Mouse (Mus musculus): ENCODE measurements around the gene B230217C12Rik. TPM values are rescaled to one million over a fixed set of nuclear protein-coding genes. Genes with fewer than 3 reads are reported as not detected.
A peak's percentile ranks its signal among the peaks of the same experiment; 100 is the strongest.

Gene B230217C12Rik
- total RNA-seq (2017) = 0.69 and 1.7 TPM in 2 replicates

DNA sequence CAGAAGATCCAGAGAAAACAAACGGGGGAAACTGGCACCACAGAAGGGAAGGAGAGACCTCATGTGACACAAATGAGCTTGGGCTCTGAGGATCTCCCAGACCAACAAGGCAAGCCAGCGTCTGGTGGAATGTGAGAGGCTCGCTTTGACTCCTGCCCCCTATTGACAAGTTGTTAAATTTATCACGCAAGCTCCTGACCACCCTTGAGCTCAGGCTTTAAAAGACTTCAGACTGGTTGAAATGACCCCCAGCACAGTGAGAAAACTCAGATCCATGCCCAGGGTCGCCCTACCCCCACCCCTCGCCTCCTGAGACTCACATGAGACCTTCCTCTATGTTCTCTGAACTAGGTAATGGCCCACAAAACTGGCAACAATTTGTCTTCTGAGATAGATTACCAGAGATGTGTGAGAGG lies at the start of gene B230217C12Rik:
TSS of gene B230217C12Rik (plus strand) at position 242 of the 416 bp plus-strand sequence.
- ATAC-seq (replicated peaks; ENCODE audit: low read depth, poor library complexity, severe bottlenecking) = no peak; the same call in 1 of the 2 replicates

DNA sequence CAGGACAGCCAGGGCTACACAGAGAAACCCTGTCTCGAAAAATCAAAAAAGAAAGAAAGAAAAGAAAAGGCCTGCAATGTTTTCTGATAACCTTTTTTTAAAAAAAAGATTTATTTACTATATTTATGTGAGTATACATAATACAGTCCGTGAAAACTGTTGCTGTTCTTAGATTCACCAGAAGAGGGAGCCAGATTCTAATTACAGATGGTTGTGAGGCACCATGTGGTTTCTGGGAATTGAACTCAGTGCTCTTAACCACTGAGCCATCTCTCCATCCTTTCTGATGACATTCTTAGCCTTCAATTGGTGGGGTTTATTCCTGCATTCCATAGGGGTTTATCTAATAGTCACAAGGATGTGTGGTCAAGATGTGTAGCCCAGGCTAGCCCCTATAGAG lies 47.4 kb upstream of the B230217C12Rik start:
- peak; percentile 57; the same call in 1 of the 2 replicates for ATAC-seq (replicated peaks; ENCODE audit: low read depth, poor library complexity, severe bottlenecking)

DNA sequence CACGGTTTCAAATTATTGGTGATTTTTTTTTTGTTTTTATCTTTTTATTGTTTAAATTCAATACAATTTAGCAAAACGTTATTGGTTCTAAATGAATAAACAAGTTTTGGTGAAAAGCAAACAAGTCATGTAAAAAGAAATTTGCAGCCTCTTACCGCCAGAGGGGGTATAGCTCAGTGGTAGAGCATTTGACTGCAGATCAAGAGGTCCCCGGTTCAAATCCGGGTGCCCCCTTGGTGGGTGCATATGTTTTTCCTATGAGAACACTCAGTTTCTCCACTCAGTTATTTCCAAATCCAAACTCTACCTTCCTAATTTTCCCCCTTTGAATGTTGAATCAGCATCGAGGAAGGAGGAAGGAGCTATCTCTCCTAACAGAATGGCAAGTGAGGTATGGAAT lies 43.7 kb upstream of the B230217C12Rik start:
- no peak for ATAC-seq (replicated peaks; ENCODE audit: low read depth, poor library complexity, severe bottlenecking)

DNA sequence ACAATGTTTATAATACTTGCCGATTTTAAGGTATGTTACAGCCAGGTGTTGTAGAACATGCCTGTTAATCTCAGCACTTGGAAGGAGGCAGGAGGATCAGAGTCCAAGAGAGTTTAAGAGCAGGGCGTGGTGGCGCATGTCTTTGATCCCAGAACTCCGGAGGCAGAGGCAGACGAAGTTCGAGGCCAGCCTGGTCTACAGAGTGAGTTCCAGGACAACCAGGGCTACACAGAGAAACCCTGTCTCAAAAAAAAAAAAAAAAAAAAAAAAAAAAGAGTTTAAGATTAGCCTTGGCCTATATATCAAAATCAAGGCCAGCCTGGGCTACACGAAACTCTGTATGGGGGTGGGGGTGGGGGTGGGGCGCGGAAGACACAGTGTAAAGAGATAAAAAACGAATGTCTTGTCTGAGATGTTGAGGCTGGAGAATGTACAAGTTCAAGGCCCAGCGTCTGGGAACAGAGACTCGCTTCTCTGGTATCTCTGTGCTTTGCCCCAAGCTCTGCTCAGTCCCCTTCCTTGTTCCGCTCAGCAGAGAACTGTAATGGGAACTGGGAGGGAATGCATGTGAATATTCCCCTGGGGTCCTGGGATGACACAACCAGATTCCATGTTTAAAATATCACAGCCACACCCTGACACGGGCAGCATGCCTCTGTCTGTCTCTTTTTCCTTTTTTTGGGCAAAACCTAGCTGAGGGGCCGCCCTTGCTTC lies 43.1 kb upstream of the B230217C12Rik start:
- ATAC-seq (replicated peaks; ENCODE audit: low read depth, poor library complexity, severe bottlenecking) = no peak

DNA sequence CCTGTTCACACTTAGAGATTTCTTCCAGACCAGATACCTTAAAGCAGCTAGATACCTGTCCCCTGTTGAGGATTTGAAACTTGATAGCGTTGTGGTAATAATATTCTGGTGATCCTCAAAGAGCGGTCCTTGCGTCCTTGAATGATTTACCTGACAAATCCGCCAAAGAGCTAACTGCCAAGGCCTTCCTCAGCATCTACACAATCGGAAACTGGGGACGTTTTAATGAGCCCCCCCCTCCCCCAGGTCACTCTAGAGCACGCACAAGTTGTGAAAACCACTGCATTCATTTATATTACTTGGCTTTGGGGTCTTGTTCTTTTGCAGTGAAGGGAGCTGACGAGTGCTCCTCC lies 42.5 kb upstream of the B230217C12Rik start:
- ATAC-seq (replicated peaks; ENCODE audit: low read depth, poor library complexity, severe bottlenecking) = no peak

DNA sequence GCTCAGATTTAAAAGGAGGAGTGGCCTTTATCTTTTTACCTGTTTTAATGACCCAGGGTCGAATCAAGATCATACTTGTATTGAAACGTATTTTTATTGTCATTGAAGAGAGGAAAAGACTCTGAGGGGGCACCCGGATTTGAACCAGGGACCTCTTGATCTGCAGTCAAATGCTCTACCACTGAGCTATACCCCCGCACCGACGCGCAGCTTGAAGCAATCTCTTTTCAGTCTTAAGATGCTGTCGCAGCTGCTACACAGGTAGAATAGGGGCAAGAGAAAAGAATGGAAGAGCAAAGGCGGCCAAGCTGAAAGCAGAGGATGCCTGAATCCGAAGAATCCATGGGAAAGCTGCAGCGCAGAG lies 41.8 kb upstream of the B230217C12Rik start, which contains the start of gene Lasp1:
TSS of gene Lasp1 (plus strand) at position 219 of the 364 bp plus-strand sequence.
- ATAC-seq (replicated peaks; ENCODE audit: low read depth, poor library complexity, severe bottlenecking) = 0 out of 2 replicates have a peak, but pooled peaks have one; percentile 9

DNA sequence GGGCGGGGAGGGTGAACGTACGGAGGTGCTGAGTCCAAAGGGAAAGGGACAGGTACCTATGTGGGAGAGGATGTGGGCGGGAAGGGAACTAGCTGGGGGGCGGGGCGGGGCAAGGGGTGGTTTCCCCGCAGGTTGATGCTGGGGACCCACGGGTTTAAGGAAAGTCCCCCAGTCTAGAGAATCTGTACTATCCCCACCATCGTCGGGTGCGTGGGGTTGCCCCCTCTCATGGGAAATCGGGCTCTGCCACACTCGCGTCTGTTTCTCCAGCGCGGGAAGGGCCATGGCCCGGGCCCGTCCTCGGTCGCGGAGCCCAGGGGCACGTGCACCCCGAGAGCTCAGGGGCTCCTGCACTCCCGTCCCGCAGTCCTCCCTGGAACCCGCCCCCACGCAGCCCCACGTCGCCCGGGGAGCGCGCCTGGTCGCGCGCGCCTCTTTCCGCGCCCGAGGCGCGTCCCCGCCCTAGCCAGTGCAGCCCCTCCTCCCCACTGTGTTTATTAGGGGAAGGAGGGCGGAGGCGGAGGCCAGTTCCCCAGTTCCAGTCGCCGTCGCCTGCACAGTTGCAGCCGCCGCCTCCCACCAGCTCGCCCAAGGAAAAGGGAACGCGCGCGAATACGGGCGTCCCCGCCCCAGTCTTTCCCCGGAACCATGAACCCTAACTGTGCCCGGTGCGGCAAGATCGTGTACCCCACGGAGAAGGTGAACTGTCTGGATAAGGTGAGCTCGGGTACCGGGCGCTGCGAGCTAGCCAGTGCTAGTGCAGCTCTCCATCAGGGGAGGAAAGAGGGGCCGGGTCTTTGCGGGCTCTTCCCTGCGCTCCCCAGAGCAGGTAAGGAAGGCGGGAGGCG lies 41.2 kb upstream of the B230217C12Rik start:
- peak; percentile 66 for ATAC-seq (replicated peaks; ENCODE audit: low read depth, poor library complexity, severe bottlenecking)

DNA sequence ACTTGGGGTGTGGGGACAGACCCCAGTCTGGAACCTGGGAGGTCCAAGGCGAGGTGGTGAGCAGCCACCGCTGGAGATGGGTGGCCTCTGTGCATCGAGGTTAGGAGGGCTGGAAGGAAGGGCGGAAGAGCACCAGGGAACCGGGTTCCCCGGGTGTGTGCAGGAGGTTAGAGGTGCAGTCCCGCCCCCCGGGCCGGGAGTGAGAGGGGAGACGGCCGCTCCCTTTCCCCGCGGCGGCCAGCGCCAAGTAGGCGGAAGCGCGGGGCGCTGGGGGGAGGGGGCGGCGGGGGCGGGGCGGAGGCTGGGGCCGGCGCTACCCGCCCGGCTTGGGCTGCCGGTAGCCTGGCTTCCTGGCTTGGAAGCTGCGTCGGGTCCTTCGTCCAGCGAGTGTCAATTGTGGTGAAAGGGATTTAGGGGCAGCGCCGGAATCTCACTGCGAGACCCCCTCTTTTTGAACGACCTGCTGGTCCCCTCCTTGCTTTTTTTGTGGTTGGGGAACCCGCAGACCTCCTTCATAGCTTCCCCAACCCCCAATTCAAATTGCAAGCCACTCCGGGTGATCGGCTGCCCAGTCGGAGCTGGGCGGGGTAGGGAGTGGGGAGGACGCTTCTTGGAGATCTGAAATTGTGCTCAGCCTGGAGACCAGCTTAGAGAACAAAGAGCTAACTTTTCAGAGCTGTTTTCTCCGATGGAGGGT lies 40.4 kb upstream of the B230217C12Rik start:
- peak; percentile 58 for ATAC-seq (replicated peaks; ENCODE audit: low read depth, poor library complexity, severe bottlenecking)

DNA sequence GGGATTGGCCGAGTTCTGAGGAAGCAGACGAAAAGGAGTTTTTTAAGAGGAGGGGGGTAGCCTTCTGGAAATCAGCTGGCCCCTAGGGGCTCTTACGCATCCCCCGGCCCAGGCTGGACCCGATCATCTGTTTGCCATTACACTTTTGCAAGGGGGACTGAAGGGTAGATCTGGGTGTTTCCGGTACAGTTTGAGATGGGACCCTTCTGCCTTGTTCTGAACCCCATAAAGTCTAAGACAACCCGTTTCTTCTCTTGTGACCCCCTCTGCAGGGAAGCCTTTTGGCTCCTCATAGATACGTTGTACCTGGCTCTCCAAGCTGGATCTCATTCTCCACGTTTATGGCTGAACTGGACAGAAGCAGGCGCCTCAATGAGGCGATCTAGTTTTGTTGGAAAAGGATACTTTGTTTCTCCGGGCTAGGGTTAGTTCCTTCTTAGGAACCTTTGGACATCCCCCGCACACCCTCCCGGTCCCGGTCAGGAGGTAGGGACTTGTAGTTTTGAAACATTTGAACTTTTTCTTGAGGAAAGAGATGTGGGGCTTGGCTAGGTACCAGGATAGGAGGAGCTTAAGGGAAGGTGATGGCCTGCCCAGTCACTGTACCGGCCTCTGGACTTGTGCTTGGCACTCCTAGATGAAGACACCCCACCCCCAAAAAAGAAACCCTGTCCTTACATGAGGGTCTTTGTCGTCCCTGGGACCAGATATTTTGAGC lies 39.7 kb upstream of the B230217C12Rik start:
- no peak for ATAC-seq (replicated peaks; ENCODE audit: low read depth, poor library complexity, severe bottlenecking)

DNA sequence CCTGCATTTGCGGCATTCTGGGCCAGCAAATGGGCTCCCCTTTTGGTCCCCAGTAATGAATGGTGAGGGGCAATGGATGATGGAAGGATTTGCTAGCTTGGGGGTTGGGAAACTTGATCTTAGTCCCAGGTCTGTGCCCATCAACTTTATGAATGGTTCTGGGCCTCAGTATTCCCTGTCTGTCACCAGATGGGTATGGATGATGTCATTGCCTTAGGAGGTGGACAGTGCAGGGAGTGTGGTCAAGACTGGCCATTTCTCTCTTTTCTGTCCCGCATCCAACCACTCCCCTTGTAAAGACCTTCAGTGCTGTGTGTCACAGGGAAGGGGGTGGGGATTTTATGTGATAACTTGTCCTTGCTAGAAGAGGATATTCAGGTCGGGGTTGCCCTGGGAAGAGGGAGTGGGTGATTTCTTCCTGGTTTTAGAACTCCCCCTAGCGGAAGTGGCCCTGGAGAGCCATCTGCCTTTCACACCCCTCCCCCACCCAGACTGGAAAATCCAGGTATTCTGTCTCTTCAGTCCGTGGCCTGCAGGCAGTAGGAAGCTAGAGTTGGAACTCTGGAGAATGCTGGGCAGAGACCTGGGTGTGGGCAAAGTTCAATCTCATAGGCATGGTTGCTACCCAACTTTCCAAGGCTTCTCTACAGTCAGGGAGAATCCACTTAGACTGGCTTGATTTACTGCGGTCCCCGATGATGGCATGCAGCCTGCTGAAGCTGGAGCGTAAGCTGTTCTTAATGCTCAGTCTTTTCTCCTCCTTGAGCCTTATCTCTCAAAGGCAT lies 39.0 kb upstream of the B230217C12Rik start:
- no peak for ATAC-seq (replicated peaks; ENCODE audit: low read depth, poor library complexity, severe bottlenecking)

DNA sequence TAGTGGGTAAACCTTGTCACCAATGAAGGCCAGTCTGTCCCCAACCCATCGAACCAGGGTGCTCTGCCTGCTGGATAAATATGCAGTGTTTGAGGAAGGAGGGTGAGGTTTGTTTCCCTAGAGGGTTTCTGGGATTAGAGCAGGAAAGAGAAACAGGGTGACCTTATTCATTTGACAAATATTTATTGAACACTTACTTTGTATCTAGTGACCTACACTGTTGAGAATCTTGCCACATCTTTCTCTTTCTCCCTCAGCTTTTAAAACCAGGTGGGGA lies 38.4 kb upstream of the B230217C12Rik start:
- ATAC-seq (replicated peaks; ENCODE audit: low read depth, poor library complexity, severe bottlenecking) = no peak

DNA sequence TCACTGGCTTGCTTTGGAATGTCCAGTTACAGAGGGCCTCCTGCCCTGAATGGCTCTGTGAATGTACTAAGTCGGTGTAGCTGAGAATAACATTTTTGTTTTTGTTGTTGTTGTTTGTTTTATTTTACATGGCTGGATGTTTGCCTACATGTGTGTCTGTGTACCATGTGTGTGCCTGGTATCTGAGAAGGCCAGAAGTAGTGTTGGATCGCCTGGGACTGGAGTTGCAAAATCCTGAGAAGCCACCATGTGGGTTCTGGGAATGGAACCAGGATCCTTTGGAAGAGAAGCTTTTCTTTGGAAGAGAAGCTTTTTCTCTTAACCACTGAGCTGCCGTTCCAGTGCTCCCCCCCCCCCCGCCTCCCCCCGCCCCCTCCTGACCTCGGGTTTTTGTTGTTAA lies 38.1 kb upstream of the B230217C12Rik start:
- no peak for ATAC-seq (replicated peaks; ENCODE audit: low read depth, poor library complexity, severe bottlenecking)

DNA sequence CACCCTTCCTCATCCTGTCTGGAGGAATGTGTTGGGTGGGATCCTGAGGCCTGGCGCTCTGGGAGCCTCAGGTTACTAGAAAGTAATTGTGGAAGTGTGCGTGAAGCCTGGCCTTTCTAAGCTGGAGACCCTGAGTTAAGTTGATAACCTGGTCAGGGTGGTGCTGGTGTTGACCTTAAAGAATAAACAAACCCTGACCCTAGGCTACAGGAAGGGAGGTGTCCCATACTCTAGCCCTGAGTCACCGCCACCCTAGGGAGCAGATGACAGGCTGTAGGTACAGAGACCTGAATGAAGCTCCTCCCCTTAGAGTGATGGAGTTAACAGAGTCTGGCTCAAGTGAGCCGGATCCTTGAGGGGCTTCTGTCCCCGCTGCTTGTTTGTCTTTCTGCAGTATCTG lies 36.7 kb upstream of the B230217C12Rik start:
- no peak for ATAC-seq (replicated peaks; ENCODE audit: low read depth, poor library complexity, severe bottlenecking)

DNA sequence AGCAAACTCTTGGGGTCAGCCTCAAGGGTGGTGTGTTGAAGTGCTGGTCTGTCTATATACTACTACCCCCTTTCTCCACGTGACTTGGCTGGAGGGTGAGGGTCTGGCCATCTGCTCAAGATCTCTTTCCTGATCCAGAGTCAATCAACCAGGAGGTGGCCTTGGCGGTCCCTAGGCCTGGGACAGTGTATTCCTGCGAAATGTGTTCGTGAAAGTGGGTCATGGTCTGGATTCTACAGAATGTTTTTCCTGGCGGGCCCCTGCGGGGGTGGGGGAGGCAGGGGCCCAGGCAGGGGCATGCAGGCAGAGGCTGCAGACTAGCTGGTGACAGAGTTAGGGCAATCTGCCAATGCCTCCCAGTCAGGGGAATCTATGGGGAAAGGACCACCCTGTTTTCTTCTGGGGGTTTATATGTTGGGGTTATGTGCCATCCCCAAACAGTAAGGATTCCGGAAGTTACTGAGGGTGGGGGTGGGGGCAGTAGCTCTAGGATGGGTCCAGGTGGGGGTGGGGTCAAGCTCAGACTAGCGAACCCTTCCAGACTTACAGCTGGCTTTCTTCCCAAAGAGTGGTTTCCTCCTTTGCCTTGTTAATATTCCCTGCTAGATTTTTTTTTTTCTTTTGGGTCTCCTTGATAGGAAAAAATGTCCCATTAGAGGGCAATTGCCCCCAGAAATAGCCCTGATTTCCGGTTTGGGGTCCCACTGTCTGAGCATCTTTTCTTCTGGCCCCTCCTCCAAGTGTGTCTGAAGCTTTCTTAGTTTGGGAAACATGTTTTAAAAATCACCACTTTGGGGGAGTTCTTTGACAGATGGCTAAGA lies 35.5 kb upstream of the B230217C12Rik start:
- ATAC-seq (replicated peaks; ENCODE audit: low read depth, poor library complexity, severe bottlenecking) = no peak

DNA sequence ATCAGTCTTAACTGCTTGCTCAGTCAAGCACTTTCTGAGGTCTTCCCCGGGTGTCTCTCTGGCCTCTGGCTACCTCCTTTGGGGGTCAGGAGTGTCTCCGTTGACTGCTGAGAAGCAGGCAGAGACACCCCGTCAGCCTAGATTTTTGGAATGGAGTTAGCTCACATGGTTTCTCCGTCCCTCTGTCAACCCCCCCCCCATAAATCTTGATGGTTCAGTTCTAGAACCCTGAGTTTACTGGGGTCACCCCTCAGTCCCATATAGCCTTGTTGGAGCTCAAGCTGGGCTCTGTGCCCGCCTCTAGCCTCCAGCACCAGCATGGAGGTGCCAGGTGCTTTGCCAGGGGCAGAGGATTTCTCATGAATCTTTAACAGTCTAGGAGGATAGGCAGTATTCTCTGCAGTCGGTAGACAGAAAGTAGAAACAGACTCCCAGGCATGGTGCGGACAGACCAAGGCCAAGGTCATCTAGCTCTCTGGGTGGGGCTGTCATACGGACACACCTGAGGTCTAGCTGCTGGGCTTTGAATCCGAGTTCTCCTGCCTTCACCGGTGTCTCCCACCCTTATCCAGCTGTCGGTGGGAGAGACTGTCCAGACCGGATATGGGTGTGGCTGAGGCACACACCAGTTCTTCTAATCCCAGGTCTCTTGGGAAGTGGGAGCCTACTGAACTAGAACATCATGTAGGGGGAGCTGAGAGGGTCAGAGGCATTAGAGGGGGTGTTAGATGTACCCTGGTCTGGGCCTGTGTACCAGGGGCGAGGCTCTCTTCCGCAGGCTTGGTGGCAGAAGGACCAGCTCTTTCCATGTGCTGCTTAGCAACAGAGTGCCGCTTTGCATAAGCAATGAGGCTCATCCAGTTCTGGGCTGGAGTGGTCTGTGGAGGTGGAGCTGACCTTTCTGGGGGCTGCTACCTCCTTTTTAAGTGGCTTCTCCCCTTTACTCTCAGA lies 34.6 kb upstream of the B230217C12Rik start:
- no peak for ATAC-seq (replicated peaks; ENCODE audit: low read depth, poor library complexity, severe bottlenecking)

DNA sequence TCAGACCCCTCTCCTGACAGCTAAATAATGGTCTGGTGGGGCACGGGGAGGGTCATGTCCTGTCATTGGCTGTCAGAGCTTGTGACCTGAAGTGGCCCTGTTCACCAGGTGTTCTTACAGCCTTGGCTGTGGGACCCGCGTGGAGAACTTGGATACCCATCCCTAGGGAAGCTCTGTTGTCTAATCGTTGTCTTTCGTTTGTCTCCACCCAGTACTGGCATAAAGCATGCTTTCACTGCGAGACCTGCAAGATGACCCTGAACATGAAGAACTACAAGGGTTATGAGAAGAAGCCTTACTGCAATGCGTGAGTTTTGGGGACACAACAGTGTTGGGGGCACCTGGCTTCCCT lies 34.0 kb upstream of the B230217C12Rik start:
- ATAC-seq (replicated peaks; ENCODE audit: low read depth, poor library complexity, severe bottlenecking) = no peak

DNA sequence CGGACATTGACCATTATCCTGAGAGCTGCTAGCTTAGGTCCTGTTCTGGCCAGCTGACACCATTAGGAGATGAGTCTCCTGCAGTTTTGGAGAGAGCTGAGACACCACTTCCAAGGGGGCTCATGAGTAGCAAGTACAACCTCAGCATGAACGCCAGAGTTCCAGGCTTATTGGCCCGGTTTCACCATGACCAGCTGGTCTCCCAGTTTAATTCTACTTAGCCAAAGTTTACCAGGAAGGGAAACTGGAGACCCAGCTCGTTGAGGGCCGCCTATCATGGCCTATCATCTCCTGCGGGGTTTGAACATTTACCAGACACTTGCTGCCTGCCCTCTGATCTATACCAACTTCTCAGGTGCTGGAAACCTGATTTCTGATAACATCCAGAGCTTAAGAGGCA lies 33.0 kb upstream of the B230217C12Rik start:
- no peak for ATAC-seq (replicated peaks; ENCODE audit: low read depth, poor library complexity, severe bottlenecking)

DNA sequence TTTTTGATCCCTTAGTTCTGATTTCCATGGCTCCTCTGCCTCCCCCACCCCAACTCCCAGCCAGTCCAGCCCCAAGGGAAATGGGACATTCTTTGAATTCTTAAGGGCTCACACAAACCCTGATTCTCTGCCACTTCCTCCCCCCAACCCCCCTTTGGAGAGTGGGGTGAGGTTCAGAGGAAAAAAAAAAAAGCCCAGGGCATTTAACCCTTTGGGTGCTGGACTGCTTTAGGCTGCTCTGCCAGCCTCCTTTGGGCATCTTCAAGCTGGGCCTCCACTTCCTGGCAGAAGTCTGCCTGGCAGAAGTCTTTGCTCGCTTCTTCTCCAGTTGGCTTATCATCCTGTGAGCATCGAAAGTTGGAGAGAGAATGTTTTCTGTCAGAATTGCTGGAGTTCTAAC lies 32.5 kb upstream of the B230217C12Rik start:
- no peak for ATAC-seq (replicated peaks; ENCODE audit: low read depth, poor library complexity, severe bottlenecking)
